Mouse (Mus musculus): ENCODE data around the gene Rnf126.

DNA sequence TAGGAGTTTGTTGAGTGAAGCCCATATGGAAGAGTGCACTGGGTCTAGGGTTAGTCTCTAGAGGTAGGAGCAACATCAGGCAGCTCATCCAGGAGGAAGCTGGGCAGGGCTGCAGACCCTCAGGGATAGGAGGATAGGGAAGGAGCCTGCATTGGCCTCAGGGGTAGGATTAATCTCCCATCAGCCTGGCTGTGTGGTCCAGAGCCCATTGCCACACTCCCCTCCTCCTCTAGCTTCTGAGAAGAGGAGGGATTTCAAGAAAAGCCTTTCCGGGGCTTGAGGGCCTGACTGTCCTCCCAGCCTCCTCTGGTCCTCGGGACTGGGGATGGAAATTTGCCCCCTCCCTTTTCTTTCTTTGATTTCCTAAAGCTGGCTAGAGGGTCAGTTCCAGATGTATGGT lies 12.4 kb upstream of the Rnf126 start:
- TF ChIP-seq ZC3H11A (IDR thresholded peaks at IDR 0.05; ENCODE audit: borderline replicate concordance, low read depth, low read length) (no peak), MAFK (IDR thresholded peaks at IDR 0.05; ENCODE audit: insufficient read depth, low read depth, low read length) (no peak), ZNF384 (IDR thresholded peaks at IDR 0.05; ENCODE audit: low read depth, low read length) (no peak), CHD2 (IDR thresholded peaks at IDR 0.05; ENCODE audit: low read depth, low read length) (no peak), HCFC1 (IDR thresholded peaks at IDR 0.05; ENCODE audit: borderline replicate concordance, insufficient read depth, low read length) (no peak)

Measured in ES-E14 (cell line).